Comparison of ENCODE assay signal across 8 mouse cellular contexts in the genomic region with DNA sequence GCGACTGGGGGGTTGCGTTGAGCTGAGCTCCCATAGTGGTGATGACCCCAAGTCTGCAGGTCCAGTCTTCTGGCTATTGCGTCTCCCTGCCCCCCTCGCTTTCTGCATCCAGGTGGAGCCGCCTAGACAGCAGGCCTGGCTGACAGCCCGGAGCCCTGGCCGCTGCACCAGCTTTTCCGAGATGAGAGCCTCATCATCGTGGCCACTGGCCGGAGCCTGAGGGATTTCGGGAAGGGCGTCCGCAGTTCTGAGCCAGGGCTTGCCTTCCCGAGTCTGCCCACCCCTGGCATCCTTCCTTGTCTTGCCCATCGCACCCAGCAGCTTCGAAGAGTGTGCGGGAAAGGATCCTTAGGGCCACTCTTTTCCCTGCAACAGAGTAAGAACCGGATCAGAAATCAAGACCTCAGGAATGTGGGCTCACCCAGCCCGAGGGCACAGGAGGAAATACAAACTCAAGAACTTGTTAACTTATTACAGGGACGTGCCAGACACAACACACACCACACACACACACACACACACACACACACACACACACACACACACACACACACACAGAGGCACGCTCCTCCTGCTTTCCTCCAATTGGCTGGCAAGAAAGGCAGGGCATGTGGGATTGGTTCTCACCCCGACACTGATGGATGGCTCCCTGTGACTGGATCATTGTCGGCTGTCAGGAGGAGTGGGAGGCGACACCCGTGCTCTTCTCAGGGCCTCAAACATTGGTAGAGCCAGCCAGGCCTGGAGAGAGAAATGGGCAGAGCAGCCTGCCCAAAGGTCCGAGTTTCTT. TPM values are rescaled to one million over a fixed set of nuclear protein-coding genes. Genes with fewer than 3 reads are reported as not detected.
A peak's percentile ranks its signal among the peaks of the same experiment; 100 is the strongest.
DNase-seq lines count a peak whose midpoint lies in the region; ATAC-seq and TF ChIP-seq lines count a peak whose summit lies in the region.
"Had no signal": no experiment of that assay in that cellular context is flagged by ENCODE, and none has a peak within 500 bp of the region (broad histone marks: within the 10 kb centered on the region; RNA-seq: fewer than 3 reads in every experiment).

No protein-coding gene starts in this region.

- no peak for TF ChIP-seq CTCF in C2C12 (IDR thresholded peaks at IDR 0.05; ENCODE audit: control insufficient read depth, insufficient read depth, insufficient read length)

- WGBS in embryonic facial prominence, embryonic 12.5 days = 19% methylated on average over 26 of the region's 26 CpGs
- 17% methylated on average over 26 of the region's 26 CpGs for WGBS in heart, embryonic 15.5 days
- 14% methylated on average over 25 of the region's 26 CpGs for WGBS in midbrain, embryonic 16.5 days

- ATAC-seq in embryonic facial prominence, embryonic 12.5 days (ENCODE audit: insufficient number of reproducible peaks, insufficient read depth, low FRiP score, low TSS enrichment) = peak; percentile 48; the same call in 1 of the 2 replicates
- no peak for ATAC-seq in heart, embryonic 15.5 days (replicated peaks; ENCODE audit: insufficient number of reproducible peaks, insufficient read depth, low FRiP score, low read depth)
- 0 out of 2 replicates have a peak, but pooled peaks have one; percentile 25 for ATAC-seq in midbrain, embryonic 16.5 days
- ATAC-seq in erythroid progenitor cell, adult 5-6 weeks (replicated peaks; ENCODE audit: low FRiP score, poor library complexity, severe bottlenecking) = no peak

- peak overlapping the region; percentile 31 for H3ac ChIP-seq in C2C12 (ENCODE audit: control insufficient read depth, insufficient read length, low read depth)

- no peaks in the 10 kb centered on the region for H3K79me2 ChIP-seq in C2C12 (ENCODE audit: control insufficient read depth, insufficient read depth)

- no peaks in the 10 kb centered on the region for H3K79me3 ChIP-seq in C2C12 (ENCODE audit: low read depth)

- H3K4me1 ChIP-seq in embryonic facial prominence, embryonic 12.5 days = peaks cover 33% of the 10 kb centered on the region
- H3K4me1 ChIP-seq in heart, embryonic 15.5 days (replicated peaks) = peaks cover 36% of the 10 kb centered on the region
- peaks cover 31% of the 10 kb centered on the region for H3K4me1 ChIP-seq in midbrain, embryonic 16.5 days (ENCODE audit: control insufficient read depth, insufficient read depth, low read length)

- H3K36me3 ChIP-seq in C2C12 (ENCODE audit: control insufficient read depth, insufficient read depth) = no peaks in the 10 kb centered on the region
- H3K36me3 ChIP-seq in embryonic facial prominence, embryonic 12.5 days = no peaks in the 10 kb centered on the region
- H3K36me3 ChIP-seq in heart, embryonic 15.5 days = no peaks in the 10 kb centered on the region
- no peaks in the 10 kb centered on the region for H3K36me3 ChIP-seq in midbrain, embryonic 16.5 days (ENCODE audit: control insufficient read depth, insufficient read depth, low read length)

- peak overlapping the region; percentile 44; the same call in 1 of the 2 replicates for H3K9ac ChIP-seq in embryonic facial prominence, embryonic 12.5 days
- 0 out of 2 replicates have a peak overlapping the region, but pooled peaks have one; percentile 1 for H3K9ac ChIP-seq in heart, embryonic 15.5 days
- H3K9ac ChIP-seq in midbrain, embryonic 16.5 days (ENCODE audit: low read depth, low read length) = 0 out of 2 replicates have a peak overlapping the region, but pooled peaks have one; percentile 2

- H3K27ac ChIP-seq in embryonic facial prominence, embryonic 12.5 days = peak overlapping the region; percentile 54; the same call in 1 of the 2 replicates
- no peak overlapping the region for H3K27ac ChIP-seq in heart, embryonic 15.5 days
- no peak overlapping the region for H3K27ac ChIP-seq in midbrain, embryonic 16.5 days (ENCODE audit: low read length)

- no peaks in the 10 kb centered on the region for H3K9me3 ChIP-seq in embryonic facial prominence, embryonic 12.5 days
- no peaks in the 10 kb centered on the region for H3K9me3 ChIP-seq in heart, embryonic 15.5 days (replicated peaks)
- no peaks in the 10 kb centered on the region for H3K9me3 ChIP-seq in midbrain, embryonic 16.5 days (replicated peaks; ENCODE audit: control insufficient read depth, low read length, poor library complexity, severe bottlenecking)

- DNase-seq in MN1 (ENCODE audit: low spot score) = peak; percentile 86
- peak; percentile 66 to 76 for DNase-seq in kidney, postnatal 4 days

- no peak overlapping the region for H3K4me3 ChIP-seq in C2C12 (ENCODE audit: insufficient read depth, poor library complexity, severe bottlenecking)
- H3K4me3 ChIP-seq in embryonic facial prominence, embryonic 12.5 days = 0 out of 2 replicates have a peak overlapping the region, but pooled peaks have one; percentile 0
- peak overlapping the region; percentile 25 for H3K4me3 ChIP-seq in heart, embryonic 15.5 days
- no peak overlapping the region for H3K4me3 ChIP-seq in midbrain, embryonic 16.5 days (ENCODE audit: low read depth, low read length)
- H3K4me3 ChIP-seq: erythroblast, embryonic 14.5 days had no signal

- H3K27me3 ChIP-seq in C2C12 (ENCODE audit: control insufficient read depth, insufficient read depth, insufficient read length) = no peaks in the 10 kb centered on the region
- H3K27me3 ChIP-seq in embryonic facial prominence, embryonic 12.5 days = peaks cover 4% of the 10 kb centered on the region; the same call in 1 of the 2 replicates
- H3K27me3 ChIP-seq in heart, embryonic 15.5 days = no peaks in the 10 kb centered on the region; the same call in 1 of the 2 replicates
- H3K27me3 ChIP-seq in midbrain, embryonic 16.5 days (ENCODE audit: control insufficient read depth, insufficient read depth, low read depth, low read length) = 0 out of 2 replicates have a peak, but pooled peaks cover 2% of the 10 kb centered on the region

- H3K4me2 ChIP-seq in embryonic facial prominence, embryonic 12.5 days (replicated peaks) = peak overlapping the region; percentile 33
- peak overlapping the region; percentile 52 for H3K4me2 ChIP-seq in heart, embryonic 15.5 days
- peak overlapping the region; percentile 33; the same call in 1 of the 2 replicates for H3K4me2 ChIP-seq in midbrain, embryonic 16.5 days (ENCODE audit: low read length)

TF ChIP-seq in C2C12, 6 proteins besides CTCF, POLR2A, EP300 and RAD21:
- TF ChIP-seq FOSL1 (IDR thresholded peaks at IDR 0.05; ENCODE audit: insufficient read depth, low read length, poor library complexity, severe bottlenecking) = no peak
TF ChIP-seq in C2C12: peak in this region for 0.

RNA-seq across cellular contexts. Expression of gene Copz2, which starts 13.7 kb away (rescaled TPM):
- 29.0 TPM for polyA plus RNA-seq in C2C12 (2012; fragmentation: generic; extraction: Trizol)
- polyA plus RNA-seq in embryonic facial prominence, embryonic 12.5 days (2016; fragmentation: Nextera tagmentation; extraction: Ambion mirVana) = 88.9 and 94.3 TPM in 2 replicates
- polyA plus RNA-seq in heart, embryonic 15.5 days (2015; fragmentation: Nextera tagmentation; extraction: Ambion mirVana) = 120 and 122 TPM in 2 replicates
- 14.8 and 16.3 TPM in 2 replicates for polyA plus RNA-seq in midbrain, embryonic 16.5 days (2015; fragmentation: Nextera tagmentation; extraction: Ambion mirVana)
- not detected in 2 replicates for total RNA-seq in erythroid progenitor cell, adult 5-6 weeks (2015; ENCODE audit: low replicate concordance)
- not detected in 2 replicates for total RNA-seq in erythroid progenitor cell, adult 5-6 weeks (2017; ENCODE audit: low replicate concordance)

RNA-seq across cellular contexts. Expression of gene Nfe2l1, which starts 33.6 kb away (rescaled TPM):
- polyA plus RNA-seq in C2C12 (2012; fragmentation: generic; extraction: Trizol) = 89.3 TPM
- 72.6 and 75.8 TPM in 2 replicates for polyA plus RNA-seq in embryonic facial prominence, embryonic 12.5 days (2016; fragmentation: Nextera tagmentation; extraction: Ambion mirVana)
- 75.3 and 79.0 TPM in 2 replicates for polyA plus RNA-seq in heart, embryonic 15.5 days (2015; fragmentation: Nextera tagmentation; extraction: Ambion mirVana)
- 79.1 and 81.8 TPM in 2 replicates for polyA plus RNA-seq in midbrain, embryonic 16.5 days (2015; fragmentation: Nextera tagmentation; extraction: Ambion mirVana)
- 34.4 and 34.6 TPM in 2 replicates for total RNA-seq in erythroid progenitor cell, adult 5-6 weeks (2015; ENCODE audit: low replicate concordance)
- 34.8 and 37.4 TPM in 2 replicates for total RNA-seq in erythroid progenitor cell, adult 5-6 weeks (2017; ENCODE audit: low replicate concordance)

RNA-seq across cellular contexts. Expression of gene Cdk5rap3, which starts 52.9 kb away (rescaled TPM):
- 33.1 TPM for polyA plus RNA-seq in C2C12 (2012; fragmentation: generic; extraction: Trizol)
- 88.2 and 96.5 TPM in 2 replicates for polyA plus RNA-seq in embryonic facial prominence, embryonic 12.5 days (2016; fragmentation: Nextera tagmentation; extraction: Ambion mirVana)
- 45.2 and 58.7 TPM in 2 replicates for polyA plus RNA-seq in heart, embryonic 15.5 days (2015; fragmentation: Nextera tagmentation; extraction: Ambion mirVana)
- polyA plus RNA-seq in midbrain, embryonic 16.5 days (2015; fragmentation: Nextera tagmentation; extraction: Ambion mirVana) = 80.6 and 85.7 TPM in 2 replicates
- total RNA-seq in erythroid progenitor cell, adult 5-6 weeks (2015; ENCODE audit: low replicate concordance) = 7.9 and 9.6 TPM in 2 replicates
- 21.6 and 25.2 TPM in 2 replicates for total RNA-seq in erythroid progenitor cell, adult 5-6 weeks (2017; ENCODE audit: low replicate concordance)

Comparison
In these comparisons a context has a peak if more than half of its experiments do, and no peak if none do; other contexts are left out.
1. H3K4me3 ChIP-seq: peak in embryonic facial prominence, embryonic 12.5 days (single experiment) and heart, embryonic 15.5 days (single experiment); none in C2C12 (single experiment) and midbrain, embryonic 16.5 days (single experiment).
2. ATAC-seq: peak in embryonic facial prominence, embryonic 12.5 days (single experiment) and midbrain, embryonic 16.5 days (single experiment); none in heart, embryonic 15.5 days (single experiment) and erythroid progenitor cell, adult 5-6 weeks (single experiment).
3. Peak in every context shown above with its lines, with median percentiles within 50 percentile points of each other: H3K4me2 ChIP-seq and H3K9ac ChIP-seq.